Mouse (Mus musculus): Measurements from ENCODE around the gene Lrrn4.

- TF ChIP-seq CTCF (IDR thresholded peaks at IDR 0.05; ENCODE audit: control insufficient read depth, insufficient read depth, low read length): no peak
- TF ChIP-seq POLR2A (IDR thresholded peaks at IDR 0.05; ENCODE audit: borderline replicate concordance, control insufficient read depth, low read depth, low read length): no peak
These were observed 22.8 kb upstream of the Lrrn4 start for GRCm38 (mm10) chr2:132903498-132903897.
